Mouse (Mus musculus) midbrain, embryonic 11.5 days (tissue): ENCODE measurements around the gene Arhgef6. TPM values are rescaled to one million over a fixed set of nuclear protein-coding genes. Genes with fewer than 3 reads are reported as not detected.

Experiments used
- ATAC-seq: fragments of 200-750 bp; cut with Nextera tagmentation; 2 replicates; pipeline ENCODE4 v1.8.0; 2017; ENCODE audit warnings: moderate TSS enrichment, moderate library complexity; ENCODE audit not compliant: low FRiP score
- DNase-seq: peaks from one replicate; pipeline ENCODE4 v3.0.0; 2015; ENCODE audit warnings: low spot score; ENCODE audit errors: missing footprints
- H3K27ac ChIP-seq: fragments of 300-500 bp; sonication (generic); 2 replicates; pipeline ENCODE4 v1.5.1; 2014; ENCODE audit warnings: low read depth, low read length
- H3K27me3 ChIP-seq: fragments of 300-500 bp; sonication (generic); 2 replicates; pipeline ENCODE4 v1.6.1; 2014; ENCODE audit warnings: mild to moderate bottlenecking, low read length, moderate library complexity, mixed read lengths; ENCODE audit not compliant: control insufficient read depth, insufficient read depth
- H3K36me3 ChIP-seq: fragments of 300-500 bp; sonication (generic); 2 replicates; pipeline ENCODE4 v1.6.1; 2014; ENCODE audit warnings: mild to moderate bottlenecking, low read length, moderate library complexity, mixed read lengths; ENCODE audit not compliant: control insufficient read depth, insufficient read depth
- H3K4me1 ChIP-seq: fragments of 300-500 bp; sonication (generic); 2 replicates; pipeline ENCODE4 v1.6.1; 2014; ENCODE audit warnings: low read length; ENCODE audit not compliant: control insufficient read depth, insufficient read depth
- H3K4me2 ChIP-seq: fragments of 300-500 bp; sonication (generic); 2 replicates; pipeline ENCODE4 v1.6.1; 2014; ENCODE audit warnings: mild to moderate bottlenecking, moderate library complexity
- H3K4me3 ChIP-seq: fragments of 300-500 bp; sonication (generic); 2 replicates; pipeline ENCODE4 v1.5.1; 2014; ENCODE audit warnings: low read depth, low read length
- H3K9ac ChIP-seq: fragments of 300-500 bp; sonication (generic); 2 replicates; pipeline ENCODE4 v1.6.1; 2014; ENCODE audit warnings: low read length
- H3K9me3 ChIP-seq: fragments of 300-500 bp; sonication (generic); 2 replicates; pipeline ENCODE4 v1.6.1; 2016; ENCODE audit warnings: low read length; ENCODE audit not compliant: control insufficient read depth
- WGBS: fragments of 180-500 bp; shearing (Covaris S2); extraction: QIAGEN DNeasy Blood & Tissue Kit; methylation state at CpG from one replicate; pipeline ENCODE4 v1.1.7; 2014; 5-methylcytosine and 5-hydroxymethylcytosine counted together
- polyA plus RNA-seq: library from polyadenylated mRNA; unstranded; fragments of >200 nt; fragmentation: Nextera tagmentation; extraction: Ambion mirVana; gene quantifications from 2 replicates; pipeline ENCODE4 v1.2.1, GENCODE M21; 2014

Arhgef6 gene
- polyA plus RNA-seq: 7.8 and 9.6 TPM in 2 replicates

DNA sequence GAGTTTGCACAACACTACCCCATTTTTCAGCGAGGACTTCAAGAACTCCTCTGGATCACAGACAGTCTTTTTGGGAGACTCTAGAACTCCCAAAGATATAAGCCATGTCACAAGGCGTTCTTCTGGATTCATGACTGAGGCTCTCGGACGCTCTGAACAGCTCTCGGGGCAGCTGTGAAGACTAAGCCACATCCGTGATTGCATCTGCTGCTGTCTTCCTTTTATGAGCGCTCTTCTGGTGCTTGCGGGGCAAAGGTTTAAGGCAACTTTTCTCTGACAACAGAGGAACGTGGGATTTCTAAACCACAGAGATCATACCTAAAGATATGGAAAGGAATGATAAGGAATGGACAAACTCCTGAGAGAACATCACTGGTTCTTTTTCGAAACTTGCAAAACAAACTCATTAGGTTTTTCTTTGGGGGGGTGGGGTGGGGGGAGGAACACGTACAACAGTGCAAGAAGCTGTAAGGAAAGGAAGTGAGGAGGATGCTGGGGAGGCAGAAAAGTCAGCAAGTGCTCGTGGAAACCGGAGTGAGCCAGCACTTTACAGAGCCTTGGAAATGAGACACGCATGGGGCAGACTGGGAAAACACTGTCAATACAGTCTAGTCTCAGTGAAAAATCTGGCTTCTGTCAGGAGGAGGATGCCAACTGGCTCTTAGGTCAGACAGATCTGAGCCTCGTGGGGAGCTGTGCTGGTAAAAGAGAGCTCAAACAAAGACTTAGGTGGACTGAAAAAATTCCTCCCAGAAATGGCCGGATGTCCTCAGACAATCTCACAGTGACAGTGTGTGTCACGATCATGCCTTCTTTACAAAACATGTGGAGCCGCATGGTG, at the start of gene Arhgef6:
TSS of gene Arhgef6 (minus strand) at position 359 of the 841 bp plus-strand sequence.
- WGBS: 73% methylated on average over 18 of the region's 18 CpGs
- H3K4me3 ChIP-seq: no peak within 1 kb of the TSS

DNA sequence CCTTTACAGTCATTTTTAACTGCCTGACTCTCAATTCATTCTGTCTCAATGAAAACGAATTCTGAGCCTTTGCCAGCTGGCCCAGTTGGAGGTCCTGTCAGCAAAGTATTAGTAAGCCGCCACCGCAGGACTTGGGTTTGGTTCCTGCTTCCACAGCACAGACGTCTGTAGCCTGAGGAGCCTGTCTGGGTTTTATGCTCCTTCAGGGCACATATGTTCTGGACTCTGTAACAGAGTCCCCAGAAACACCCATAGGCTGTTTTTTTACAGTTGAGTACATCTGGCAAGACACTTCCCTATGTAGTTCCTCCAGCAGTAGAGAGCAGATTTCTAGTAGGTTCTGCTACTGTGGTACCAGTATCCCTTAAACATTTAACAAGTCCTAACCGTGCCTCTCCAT, 42.4 kb upstream of the Arhgef6 start:
- H3K36me3 ChIP-seq: peaks cover 5% of the 10 kb centered on the region; the same call in 1 of the 2 replicates
- WGBS: 78% methylated on average over 5 of the region's 5 CpGs
- no peak for ATAC-seq

More for the DNA sequence above, at the start of gene Arhgef6:
- ATAC-seq: no peak
- H3K27me3 ChIP-seq: no peaks in the 10 kb centered on the region
- no peaks in the 10 kb centered on the region for H3K9me3 ChIP-seq
- H3K4me2 ChIP-seq: no peak within 1 kb of the TSS
- H3K9ac ChIP-seq: no peak within 1 kb of the TSS
- no peaks in the 10 kb centered on the region for H3K4me1 ChIP-seq
- H3K27ac ChIP-seq: no peak within 1 kb of the TSS
- no peaks in the 10 kb centered on the region for H3K36me3 ChIP-seq
- no peak for DNase-seq

DNA sequence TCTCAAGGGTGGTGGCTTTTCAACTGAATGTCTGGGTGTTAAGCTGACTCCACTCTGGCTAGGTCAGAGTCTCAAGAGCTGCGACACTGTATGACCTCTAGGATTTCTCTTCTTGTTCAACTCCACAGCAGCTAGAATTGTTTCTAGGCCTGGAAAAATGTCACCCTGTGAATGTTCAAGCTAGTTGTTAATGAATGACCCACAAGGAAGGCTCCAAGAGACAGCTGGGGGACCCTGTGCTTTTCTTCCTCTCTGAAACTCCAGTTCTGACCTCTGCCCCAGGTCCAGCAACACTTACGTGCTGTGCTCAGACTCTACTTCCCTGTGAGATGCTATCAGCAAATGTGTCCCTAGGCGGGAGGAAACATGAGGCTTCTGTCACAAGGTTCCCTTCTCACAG, 40.0 kb upstream of the Arhgef6 start:
- no peak for ATAC-seq

More for the DNA sequence above, 42.4 kb upstream of the Arhgef6 start:
- H3K27me3 ChIP-seq: no peaks in the 10 kb centered on the region
- H3K27ac ChIP-seq: no peak overlapping the region
- no peak overlapping the region for H3K4me3 ChIP-seq
- no peak overlapping the region for H3K4me2 ChIP-seq
- no peak overlapping the region for H3K9ac ChIP-seq
- DNase-seq: no peak
- H3K4me1 ChIP-seq: no peaks in the 10 kb centered on the region
- H3K9me3 ChIP-seq: no peaks in the 10 kb centered on the region

DNA sequence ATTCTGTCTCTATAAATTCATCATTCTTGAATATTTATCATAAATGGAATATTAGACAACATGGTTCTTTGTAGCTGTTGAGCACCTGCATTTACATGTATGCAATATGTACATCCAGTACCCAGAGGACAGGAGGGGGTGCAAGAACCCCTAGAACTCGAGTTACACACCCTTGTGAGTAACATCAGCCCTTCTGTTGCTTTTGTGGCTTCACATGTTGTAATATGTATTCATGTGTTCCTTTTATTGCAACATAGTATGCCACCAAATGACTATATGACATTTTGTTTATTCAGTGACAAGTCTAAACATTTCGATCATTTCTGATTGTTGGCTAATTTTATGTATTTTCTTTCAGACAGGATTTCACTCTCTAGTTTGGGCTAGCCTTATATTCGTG, 38.6 kb upstream of the Arhgef6 start:
- no peak for ATAC-seq
- no peak overlapping the region for H3K27ac ChIP-seq
- H3K27me3 ChIP-seq: no peaks in the 10 kb centered on the region
- no peak for DNase-seq
- H3K36me3 ChIP-seq: peaks cover 4% of the 10 kb centered on the region; the same call in 1 of the 2 replicates
- H3K9ac ChIP-seq: no peak overlapping the region
- 83% methylated on average over 3 of the region's 3 CpGs for WGBS
- no peaks in the 10 kb centered on the region for H3K9me3 ChIP-seq
- H3K4me2 ChIP-seq: no peak overlapping the region
- H3K4me1 ChIP-seq: no peaks in the 10 kb centered on the region
- no peak overlapping the region for H3K4me3 ChIP-seq

More for the DNA sequence above, 40.0 kb upstream of the Arhgef6 start:
- Histone ChIP-seq H3K27me3 (no peaks in the 10 kb centered on the region), H3K9me3 (no peaks in the 10 kb centered on the region), H3K27ac (no peak overlapping the region), H3K9ac (no peak overlapping the region), H3K4me2 (no peak overlapping the region), H3K36me3 (peaks cover 5% of the 10 kb centered on the region; the same call in 1 of the 2 replicates), H3K4me3 (no peak overlapping the region), H3K4me1 (no peaks in the 10 kb centered on the region)
- 84% methylated on average over 3 of the region's 3 CpGs for WGBS
- no peak for DNase-seq

DNA sequence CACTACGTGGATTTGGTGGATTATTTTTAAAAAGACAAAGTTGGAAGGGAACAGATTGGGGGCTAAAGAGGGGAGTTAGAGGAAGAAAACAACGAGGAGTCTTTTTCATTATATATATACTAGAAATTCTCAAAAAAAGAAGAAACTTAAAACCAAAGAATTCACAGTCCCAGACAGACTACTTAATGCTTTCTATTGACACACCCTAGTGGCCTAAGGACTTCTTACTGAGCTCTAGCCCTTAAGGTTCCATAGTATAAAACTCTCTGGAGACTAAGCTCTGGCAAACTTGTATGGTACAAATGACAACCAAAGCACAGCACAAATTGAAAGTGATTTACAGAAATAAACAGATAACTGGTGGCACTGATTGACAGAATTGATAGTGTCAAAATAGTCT, 35.5 kb upstream of the Arhgef6 start:
- Histone ChIP-seq H3K4me3 (no peak overlapping the region), H3K27me3 (no peaks in the 10 kb centered on the region), H3K4me2 (no peak overlapping the region), H3K36me3 (no peaks in the 10 kb centered on the region), H3K4me1 (no peaks in the 10 kb centered on the region), H3K9me3 (no peaks in the 10 kb centered on the region), H3K9ac (no peak overlapping the region), H3K27ac (no peak overlapping the region)
- ATAC-seq (no peak), DNase-seq (no peak)
- WGBS: 94% methylated on average over 2 of the region's 2 CpGs

DNA sequence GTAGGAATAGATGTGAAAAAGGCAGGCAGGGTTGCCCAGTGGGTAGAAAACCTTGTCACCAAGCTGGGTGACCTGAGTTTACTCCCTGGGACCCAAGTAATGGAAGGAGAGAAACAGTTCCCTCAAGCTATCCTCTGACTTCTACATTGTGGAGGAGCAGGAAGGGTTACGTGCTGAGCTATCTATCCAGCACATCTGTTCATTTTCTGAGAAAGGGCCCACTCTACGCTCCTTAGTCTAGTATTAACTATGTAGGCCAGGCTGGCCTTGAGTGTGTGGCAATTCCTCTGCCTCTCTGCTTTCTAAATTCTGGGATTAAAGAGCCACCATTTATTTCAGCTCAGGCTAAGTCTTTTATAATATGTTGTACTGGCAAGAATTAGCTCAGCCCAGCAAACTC, 35.0 kb upstream of the Arhgef6 start:
- DNase-seq (no peak), ATAC-seq (no peak)
- Histone ChIP-seq H3K27ac (no peak overlapping the region), H3K4me3 (no peak overlapping the region), H3K4me2 (no peak overlapping the region), H3K4me1 (no peaks in the 10 kb centered on the region), H3K9ac (no peak overlapping the region), H3K36me3 (no peaks in the 10 kb centered on the region), H3K9me3 (no peaks in the 10 kb centered on the region), H3K27me3 (no peaks in the 10 kb centered on the region)
- WGBS: 90% methylated on average over 2 of the region's 2 CpGs

DNA sequence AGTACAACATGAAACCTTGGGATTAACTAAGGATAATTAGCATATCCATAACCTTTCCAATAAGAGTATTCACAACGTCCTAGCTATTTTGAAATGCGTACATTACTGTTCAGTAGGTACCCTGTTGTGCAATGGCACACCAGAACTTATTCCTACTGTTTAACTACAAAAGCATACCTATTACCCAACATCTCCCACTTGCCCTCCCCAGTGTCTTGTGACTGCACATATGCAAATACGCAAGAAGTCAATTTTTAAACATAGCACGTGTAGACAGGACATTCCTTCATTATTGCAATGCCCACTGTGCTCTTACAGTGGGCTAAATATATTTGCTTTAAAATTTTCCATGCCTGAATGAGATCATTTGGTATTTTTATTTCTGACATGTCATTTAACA, 34.4 kb upstream of the Arhgef6 start:
- Histone ChIP-seq H3K27me3 (no peaks in the 10 kb centered on the region), H3K9me3 (no peaks in the 10 kb centered on the region), H3K27ac (no peak overlapping the region), H3K4me2 (no peak overlapping the region), H3K36me3 (no peaks in the 10 kb centered on the region), H3K9ac (no peak overlapping the region), H3K4me1 (no peaks in the 10 kb centered on the region), H3K4me3 (no peak overlapping the region)
- WGBS: 80% methylated on average over 4 of the region's 4 CpGs
- DNase-seq (no peak), ATAC-seq (no peak)

DNA sequence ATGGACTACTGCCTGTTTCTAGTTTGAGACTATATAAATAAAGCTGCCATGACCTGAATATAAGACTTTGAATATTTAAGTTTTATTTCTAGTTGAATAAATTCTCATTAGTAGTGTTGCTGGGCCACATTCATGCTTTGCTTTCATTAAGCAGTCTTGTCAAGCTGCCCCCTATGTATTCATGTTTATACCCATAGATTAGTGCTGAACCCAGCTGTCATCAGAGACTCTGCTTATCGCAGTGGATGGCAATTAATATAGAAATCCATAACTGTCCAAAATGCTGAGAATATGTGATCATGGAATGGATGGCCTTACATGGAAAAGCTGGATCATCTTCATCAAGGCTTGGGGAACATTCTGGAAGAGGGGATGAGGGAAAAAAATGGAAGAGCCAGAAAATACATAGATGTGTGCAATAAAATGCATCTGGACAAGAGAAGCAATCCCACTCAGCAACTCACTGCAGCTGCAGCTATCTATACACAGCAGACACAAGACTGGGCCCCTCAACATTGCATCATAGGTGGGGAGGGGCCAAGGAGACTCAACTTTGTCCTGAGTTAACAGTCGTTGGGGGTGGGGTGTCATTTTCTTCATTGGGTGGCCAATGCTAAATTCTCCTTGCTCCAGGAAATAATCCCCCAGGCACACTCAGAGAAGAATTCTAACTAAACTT, 26.5 kb upstream of the Arhgef6 start:
- Histone ChIP-seq H3K4me2 (no peak overlapping the region), H3K9me3 (no peaks in the 10 kb centered on the region), H3K27me3 (no peaks in the 10 kb centered on the region), H3K36me3 (no peaks in the 10 kb centered on the region), H3K4me3 (no peak overlapping the region), H3K4me1 (no peaks in the 10 kb centered on the region), H3K27ac (no peak overlapping the region), H3K9ac (no peak overlapping the region)
- ATAC-seq: no peak
- DNase-seq: no peak
- 69% methylated on average over 2 of the region's 2 CpGs for WGBS

DNA sequence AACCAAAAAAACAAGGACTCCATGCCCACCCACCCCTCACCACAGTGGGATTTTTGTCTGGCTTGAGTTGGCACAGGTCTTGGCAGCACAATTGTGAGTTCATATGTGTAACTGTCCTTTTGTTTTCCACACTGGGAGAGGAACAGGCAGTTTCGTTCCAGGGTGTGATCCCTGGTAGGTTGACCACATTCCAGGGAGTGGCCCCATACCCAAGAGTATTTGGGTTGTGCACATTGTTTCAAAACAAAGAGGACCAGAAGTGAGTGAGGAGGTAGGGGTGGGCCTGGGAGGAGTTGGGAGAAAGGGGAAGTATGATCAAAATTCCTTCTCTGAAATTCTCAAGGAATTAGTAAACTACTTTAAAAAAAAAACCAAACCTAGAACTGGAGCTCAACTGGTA, 20.8 kb upstream of the Arhgef6 start:
- no peak for DNase-seq
- Histone ChIP-seq H3K27ac (no peak overlapping the region), H3K4me3 (no peak overlapping the region), H3K9me3 (no peaks in the 10 kb centered on the region), H3K36me3 (no peaks in the 10 kb centered on the region), H3K4me2 (no peak overlapping the region), H3K9ac (no peak overlapping the region), H3K4me1 (no peaks in the 10 kb centered on the region), H3K27me3 (no peaks in the 10 kb centered on the region)
- ATAC-seq: no peak
- 76% methylated on average over 1 of the region's 1 CpGs for WGBS
